Mouse (Mus musculus): ENCODE data around the gene Rps12-ps3.

GRCm38 (mm10) chr19:59360486-59360896 lies 38.4 kb downstream of the Rps12-ps3 start:
- TF ChIP-seq CTCF (IDR thresholded peaks at IDR 0.05; ENCODE audit: borderline replicate concordance, control insufficient read depth, extremely low read depth, insufficient read depth, low read length, poor library complexity), result no peak
- no peak for TF ChIP-seq POLR2A (IDR thresholded peaks at IDR 0.05; ENCODE audit: control insufficient read depth, extremely low read depth, insufficient read depth, low read length, poor library complexity)

All from thymus, adult 2 months (tissue).